ENCODE assay signal across 22 mouse cellular contexts in genomic region chr7:84686380-84686779, GRCm38 (mm10). TPM values are rescaled to one million over a fixed set of nuclear protein-coding genes. Genes with fewer than 3 reads are reported as not detected.
DNase-seq lines count a peak whose midpoint lies in the region; ATAC-seq and TF ChIP-seq lines count a peak whose summit lies in the region.
"Had no signal": no experiment of that assay in that cellular context is flagged by ENCODE, and none has a peak within 500 bp of the region (broad histone marks: within the 10 kb centered on the region; RNA-seq: fewer than 3 reads in every experiment).

No protein-coding gene starts in this region.

- no peaks in the 10 kb centered on the region for H3K27me3 ChIP-seq in heart, embryonic 13.5 days (replicated peaks)
- H3K27me3 ChIP-seq in CH12.LX (replicated peaks): no peaks in the 10 kb centered on the region
- H3K27me3 ChIP-seq in liver, embryonic 15.5 days: no peaks in the 10 kb centered on the region
- H3K27me3 ChIP-seq: embryonic facial prominence, embryonic 15.5 days; heart, embryonic 15.5 days had no signal

- no peaks in the 10 kb centered on the region for H3K36me3 ChIP-seq in heart, embryonic 13.5 days
- no peaks in the 10 kb centered on the region for H3K36me3 ChIP-seq in CH12.LX (replicated peaks in 1 of 2; ENCODE audit: control insufficient read depth in 1 of 2, insufficient read depth in 1 of 2, low read length in 1 of 2)
- H3K36me3 ChIP-seq in liver, embryonic 15.5 days (replicated peaks): no peaks in the 10 kb centered on the region
- H3K36me3 ChIP-seq: embryonic facial prominence, embryonic 15.5 days; heart, embryonic 10.5 days; heart, embryonic 15.5 days; hindbrain, embryonic 10.5 days had no signal

- H3K9ac ChIP-seq in heart, embryonic 13.5 days: no peak overlapping the region
- H3K9ac ChIP-seq in CH12.LX (ENCODE audit: insufficient read depth, low read depth): peak overlapping the region; percentile 39; the same call in 1 of the 2 replicates
- 0 out of 2 replicates have a peak overlapping the region, but pooled peaks have one; percentile 12 for H3K9ac ChIP-seq in liver, embryonic 15.5 days
- H3K9ac ChIP-seq: embryonic facial prominence, embryonic 15.5 days; heart, embryonic 15.5 days; hindbrain, embryonic 14.5 days had no signal

- ATAC-seq in heart, embryonic 13.5 days (ENCODE audit: extremely low read depth, insufficient number of reproducible peaks, low FRiP score, low TSS enrichment): no peak
- no peak for ATAC-seq in liver, embryonic 15.5 days (ENCODE audit: insufficient read depth)
- ATAC-seq: forebrain, embryonic 14.5 days had no signal

- H3K9me3 ChIP-seq in heart, embryonic 13.5 days: no peaks in the 10 kb centered on the region
- H3K9me3 ChIP-seq in CH12.LX (replicated peaks; ENCODE audit: low read length): no peaks in the 10 kb centered on the region
- H3K9me3 ChIP-seq in liver, embryonic 15.5 days (replicated peaks): no peaks in the 10 kb centered on the region
- H3K9me3 ChIP-seq: embryonic facial prominence, embryonic 15.5 days; G1E; heart, embryonic 10.5 days; heart, embryonic 15.5 days; hindbrain, embryonic 10.5 days had no signal

- TF ChIP-seq RAD21 in CH12.LX (IDR thresholded peaks at IDR 0.05; ENCODE audit: low read depth, low read length): no peak

- no peak for TF ChIP-seq EP300 in CH12.LX (IDR thresholded peaks at IDR 0.05; ENCODE audit: low read length)

- no peak for TF ChIP-seq CTCF in CH12.LX (conservative IDR thresholded peaks at IDR 0.05 in 1 of 2, IDR thresholded peaks at IDR 0.05 in 1 of 2; ENCODE audit: low read depth in 2 of 2, low read length in 2 of 2)

- no peak overlapping the region for H3K4me3 ChIP-seq in heart, embryonic 13.5 days
- no peak overlapping the region for H3K4me3 ChIP-seq in CH12.LX (replicated peaks in 1 of 3; ENCODE audit: low read depth in 2 of 3, low read length in 2 of 3, poor library complexity in 1 of 3)
- no peak overlapping the region for H3K4me3 ChIP-seq in brown adipose tissue, adult 24 weeks (ENCODE audit: insufficient read depth, low read depth, low read length)
- H3K4me3 ChIP-seq in liver, embryonic 15.5 days (replicated peaks): peak overlapping the region; percentile 88; the same call in 1 of the 2 replicates
- H3K4me3 ChIP-seq: embryonic facial prominence, embryonic 15.5 days; gastrocnemius, adult 2 months; heart, embryonic 10.5 days; heart, embryonic 15.5 days; hindbrain, embryonic 10.5 days had no signal

- peak overlapping the region; percentile 94; the same call in 1 of the 2 replicates for H3K4me2 ChIP-seq in heart, embryonic 13.5 days
- H3K4me2 ChIP-seq in CH12.LX (ENCODE audit: insufficient read depth, low read depth, poor library complexity, severe bottlenecking): peak overlapping the region; percentile 84
- peak overlapping the region; percentile 71 for H3K4me2 ChIP-seq in liver, embryonic 15.5 days
- H3K4me2 ChIP-seq: embryonic facial prominence, embryonic 15.5 days; heart, embryonic 15.5 days; hindbrain, embryonic 14.5 days had no signal

- peaks cover 29% of the 10 kb centered on the region for H3K4me1 ChIP-seq in heart, embryonic 13.5 days
- H3K4me1 ChIP-seq in CH12.LX (ENCODE audit: control insufficient read depth in 1 of 2, insufficient read depth in 2 of 2): peaks cover 2 to 44% of the 10 kb centered on the region in 2 experiments; a peak in 3 of 4 replicates
- H3K4me1 ChIP-seq in brown adipose tissue, adult 24 weeks (ENCODE audit: control insufficient read depth, insufficient read depth, insufficient read length, low read length): peaks cover 8% of the 10 kb centered on the region
- peaks cover 75% of the 10 kb centered on the region for H3K4me1 ChIP-seq in liver, embryonic 15.5 days (replicated peaks)

- dilution Hi-C loops in CH12.LX (cut with MboI; ENCODE audit: extremely low pct_ligation_motif_present, extremely low pct_unique_long_range_greater_than_20kb, low sequenced_read_pairs): no loop called here

- 72% methylated on average over 2 of the region's 2 CpGs for WGBS in heart, embryonic 13.5 days
- WGBS in liver, embryonic 15.5 days (ENCODE audit: insufficient replicate concordance): 43% methylated on average over 2 of the region's 2 CpGs

- H3K27ac ChIP-seq in heart, embryonic 13.5 days (replicated peaks): no peak overlapping the region
- H3K27ac ChIP-seq in CH12.LX (ENCODE audit: insufficient read depth, low read depth): no peak overlapping the region
- H3K27ac ChIP-seq in brown adipose tissue, adult 24 weeks (replicated peaks; ENCODE audit: low read depth, low read length): peak overlapping the region; percentile 53; the same call in 1 of the 2 replicates
- H3K27ac ChIP-seq in liver, embryonic 15.5 days (replicated peaks): peak overlapping the region; percentile 98
- H3K27ac ChIP-seq: embryonic facial prominence, embryonic 15.5 days; gastrocnemius, adult 2 months; heart, embryonic 10.5 days; heart, embryonic 15.5 days; hindbrain, embryonic 10.5 days; hindbrain, embryonic 14.5 days had no signal

- in situ Hi-C loops in CH12.LX (cut with MboI; ENCODE audit: low pct_ligation_motif_present, low pct_unique_long_range_greater_than_20kb, low sequenced_read_pairs): loop anchor here (10.0 kb wide), 1 partner anchor 72 kb away; no protein-coding TSS in a partner anchor

- DNase-seq in heart, adult 9 months (ENCODE audit: low spot score in 2 of 2): no peak
- no peak for DNase-seq in CH12.LX (ENCODE audit: extremely low read depth)
- no peak for DNase-seq in spleen, postnatal 36 days (ENCODE audit: low spot score in 2 of 2)
- no peak for DNase-seq in adrenal gland, adult 8-10 months
- no peak for DNase-seq in embryo, embryonic 10 days (ENCODE audit: low spot score)
- DNase-seq: adrenal gland, postnatal 10 days; cerebellum, adult 11-12 months; cerebellum, adult 9-11 months; embryo, embryonic 11 days; gastrocnemius, adult 2 months; gastrocnemius, postnatal 25 days; heart, adult 11 months had no signal

- H3K79me2 ChIP-seq in CH12.LX (replicated peaks; ENCODE audit: control insufficient read depth, extremely low read depth, insufficient read depth, poor library complexity, severe bottlenecking): peaks cover 77% of the 10 kb centered on the region

- no peak for TF ChIP-seq POLR2A in CH12.LX (IDR thresholded peaks at IDR 0.05; ENCODE audit: low read depth, low read length)

TF ChIP-seq in CH12.LX, 34 proteins besides CTCF, POLR2A, EP300 and RAD21:
- TF ChIP-seq BHLHE40 (IDR thresholded peaks at IDR 0.05; ENCODE audit: low read depth, low read length) (no peak), PAX5 (IDR thresholded peaks at IDR 0.05; ENCODE audit: low read length) (no peak), MYC (IDR thresholded peaks at IDR 0.05; ENCODE audit: low read depth, low read length) (no peak), MAZ (IDR thresholded peaks at IDR 0.05; ENCODE audit: low read depth, low read length) (no peak), MAFK (IDR thresholded peaks at IDR 0.05; ENCODE audit: insufficient replicate concordance, low read length) (no peak), CHD1 (IDR thresholded peaks at IDR 0.05; ENCODE audit: low read depth, low read length) (no peak), JUN (IDR thresholded peaks at IDR 0.05; ENCODE audit: insufficient read depth, low read depth, low read length) (no peak), CHD2 (IDR thresholded peaks at IDR 0.05; ENCODE audit: low read length) (no peak), TBP (conservative IDR thresholded peaks at IDR 0.05; ENCODE audit: low read depth, low read length) (no peak), ZC3H11A (IDR thresholded peaks at IDR 0.05; ENCODE audit: low read depth, low read length) (no peak)

RNA-seq across cellular contexts. Expression of gene Zfand6, which starts 3.4 kb away (rescaled TPM):
- 134 and 149 TPM in 2 replicates for polyA plus RNA-seq in heart, embryonic 13.5 days (2015; fragmentation: Nextera tagmentation; extraction: Ambion mirVana)
- total RNA-seq in CH12.LX (2012; rRNA removed) (57.5 and 60.1 TPM in 2 replicates), CH12.LX (2014; rRNA removed) (184 and 196 TPM in 2 replicates)
- polyA plus RNA-seq in CH12.LX (2012; ENCODE audit: insufficient read length, low read depth): 71.0 and 78.0 TPM in 2 replicates
- 140 and 143 TPM in 2 replicates for polyA plus RNA-seq in brown adipose tissue, adult 24 weeks (2012; ENCODE audit: insufficient read depth, insufficient read length, missing spikeins)
- 145 and 154 TPM in 2 replicates for polyA plus RNA-seq in liver, embryonic 15.5 days (2015; fragmentation: Nextera tagmentation; extraction: Ambion mirVana)
- 100 to 1,000 TPM in 3 of 4 experiments, 10 to 100 TPM in 1; 99.6 to 121 (median 113) TPM for total RNA-seq in adrenal gland, adult 8-10 months (2022)

Comparison
In these comparisons a context has a peak if more than half of its experiments do, and no peak if none do; other contexts are left out.
1. H3K27ac ChIP-seq: peak in brown adipose tissue, adult 24 weeks (single experiment) and liver, embryonic 15.5 days (single experiment); none in heart, embryonic 13.5 days (single experiment) and CH12.LX (single experiment).
2. Peak in every context shown above with its lines, with median percentiles within 50 percentile points of each other: H3K4me2 ChIP-seq.